In genomic region chr11:31647268-31647667, GRCm38 (mm10) we compare ENCODE assay signal across 27 mouse cellular contexts. TPM values are rescaled to one million over a fixed set of nuclear protein-coding genes. Genes with fewer than 3 reads are reported as not detected.
DNase-seq lines count a peak whose midpoint lies in the region; ATAC-seq and TF ChIP-seq lines count a peak whose summit lies in the region.
"Had no signal": no experiment of that assay in that cellular context is flagged by ENCODE, and none has a peak within 500 bp of the region (broad histone marks: within the 10 kb centered on the region; RNA-seq: fewer than 3 reads in every experiment).

No protein-coding gene starts in this region.

- H3K27me3 ChIP-seq in hindbrain, postnatal 0 days (ENCODE audit: insufficient read depth, low read length) = no peaks in the 10 kb centered on the region
- no peaks in the 10 kb centered on the region for H3K27me3 ChIP-seq in hindbrain, embryonic 11.5 days (ENCODE audit: control insufficient read depth, insufficient read depth, low read length)
- no peaks in the 10 kb centered on the region for H3K27me3 ChIP-seq in kidney, embryonic 16.5 days (ENCODE audit: insufficient read depth, low read length)
- H3K27me3 ChIP-seq in midbrain, embryonic 13.5 days = no peaks in the 10 kb centered on the region
- H3K27me3 ChIP-seq in midbrain, embryonic 15.5 days (replicated peaks) = no peaks in the 10 kb centered on the region
- H3K27me3 ChIP-seq: embryonic facial prominence, embryonic 15.5 days; heart, embryonic 13.5 days; hindbrain, embryonic 12.5 days; hindbrain, embryonic 15.5 days had no signal

- H3K36me3 ChIP-seq in hindbrain, postnatal 0 days (ENCODE audit: insufficient read depth, low read length) = no peaks in the 10 kb centered on the region
- no peaks in the 10 kb centered on the region for H3K36me3 ChIP-seq in hindbrain, embryonic 11.5 days (ENCODE audit: control insufficient read depth, insufficient read depth, low read length)
- H3K36me3 ChIP-seq in kidney, embryonic 16.5 days (ENCODE audit: insufficient read depth, low read length) = no peaks in the 10 kb centered on the region
- H3K36me3 ChIP-seq in midbrain, embryonic 13.5 days = no peaks in the 10 kb centered on the region
- H3K36me3 ChIP-seq in midbrain, embryonic 15.5 days (replicated peaks) = no peaks in the 10 kb centered on the region
- H3K36me3 ChIP-seq: embryonic facial prominence, embryonic 15.5 days; heart, embryonic 10.5 days; heart, embryonic 13.5 days; hindbrain, embryonic 12.5 days; hindbrain, embryonic 15.5 days had no signal

- H3K9me3 ChIP-seq in hindbrain, postnatal 0 days (ENCODE audit: low read length) = no peaks in the 10 kb centered on the region
- H3K9me3 ChIP-seq in hindbrain, embryonic 11.5 days (ENCODE audit: control insufficient read depth, low read length) = no peaks in the 10 kb centered on the region
- H3K9me3 ChIP-seq in kidney, embryonic 16.5 days (ENCODE audit: low read length) = no peaks in the 10 kb centered on the region
- no peaks in the 10 kb centered on the region for H3K9me3 ChIP-seq in midbrain, embryonic 13.5 days
- H3K9me3 ChIP-seq in midbrain, embryonic 15.5 days = no peaks in the 10 kb centered on the region
- H3K9me3 ChIP-seq: embryonic facial prominence, embryonic 15.5 days; heart, embryonic 10.5 days; heart, embryonic 13.5 days; hindbrain, embryonic 12.5 days; hindbrain, embryonic 15.5 days had no signal

- no peak overlapping the region for H3K27ac ChIP-seq in hindbrain, postnatal 0 days
- no peak overlapping the region for H3K27ac ChIP-seq in hindbrain, embryonic 11.5 days (ENCODE audit: low read depth, low read length)
- H3K27ac ChIP-seq in kidney, embryonic 16.5 days (ENCODE audit: low read length) = no peak overlapping the region
- H3K27ac ChIP-seq in midbrain, embryonic 13.5 days = no peak overlapping the region
- H3K27ac ChIP-seq in midbrain, embryonic 15.5 days = no peak overlapping the region
- H3K27ac ChIP-seq: embryonic facial prominence, embryonic 15.5 days; gastrocnemius, adult 2 months; heart, embryonic 10.5 days; heart, embryonic 13.5 days; hindbrain, embryonic 12.5 days; hindbrain, embryonic 15.5 days had no signal

- H3K4me1 ChIP-seq in hindbrain, postnatal 0 days (ENCODE audit: insufficient read depth, low read length) = no peaks in the 10 kb centered on the region
- H3K4me1 ChIP-seq in hindbrain, embryonic 11.5 days (replicated peaks; ENCODE audit: control insufficient read depth, insufficient read depth, low read length) = no peaks in the 10 kb centered on the region
- H3K4me1 ChIP-seq in kidney, embryonic 16.5 days (ENCODE audit: insufficient read depth, low read length) = no peaks in the 10 kb centered on the region
- H3K4me1 ChIP-seq in midbrain, embryonic 13.5 days (replicated peaks) = no peaks in the 10 kb centered on the region
- H3K4me1 ChIP-seq in midbrain, embryonic 15.5 days = no peaks in the 10 kb centered on the region
- H3K4me1 ChIP-seq: embryonic facial prominence, embryonic 15.5 days; heart, embryonic 10.5 days; hindbrain, embryonic 12.5 days; hindbrain, embryonic 15.5 days had no signal

- no peak for TF ChIP-seq CTCF in hindbrain, postnatal 0 days (IDR thresholded peaks at IDR 0.05; ENCODE audit: low read depth)

- no peak overlapping the region for H3K9ac ChIP-seq in hindbrain, postnatal 0 days (replicated peaks; ENCODE audit: low read length)
- H3K9ac ChIP-seq in hindbrain, embryonic 11.5 days (ENCODE audit: low read depth, low read length) = no peak overlapping the region
- H3K9ac ChIP-seq in kidney, embryonic 16.5 days (replicated peaks; ENCODE audit: low read length) = no peak overlapping the region
- no peak overlapping the region for H3K9ac ChIP-seq in midbrain, embryonic 13.5 days (replicated peaks)
- H3K9ac ChIP-seq in midbrain, embryonic 15.5 days = no peak overlapping the region
- H3K9ac ChIP-seq: embryonic facial prominence, embryonic 15.5 days; forebrain, postnatal 0 days; heart, embryonic 13.5 days; hindbrain, embryonic 12.5 days; hindbrain, embryonic 15.5 days had no signal

- 0 out of 2 replicates have a peak, but pooled peaks have one; percentile 32 for ATAC-seq in hindbrain, postnatal 0 days
- ATAC-seq in hindbrain, embryonic 11.5 days (ENCODE audit: low FRiP score) = no peak
- peak; percentile 57; the same call in 1 of the 2 replicates for ATAC-seq in kidney, embryonic 16.5 days (ENCODE audit: low FRiP score, low TSS enrichment)
- 0 out of 2 replicates have a peak, but pooled peaks have one; percentile 37 for ATAC-seq in midbrain, embryonic 13.5 days
- ATAC-seq in midbrain, embryonic 15.5 days (replicated peaks) = no peak
- ATAC-seq in megakaryocyte-erythroid progenitor cell, adult 5-6 weeks (replicated peaks; ENCODE audit: low FRiP score, low TSS enrichment, poor library complexity, severe bottlenecking) = 0 out of 2 replicates have a peak, but pooled peaks have one; percentile 14
- ATAC-seq: CD4-positive, CD25-positive, alpha-beta regulatory T cell, adult 4 months; forebrain, embryonic 14.5 days; forebrain, postnatal 0 days had no signal

- WGBS in hindbrain, postnatal 0 days = 89% methylated on average over 10 of the region's 10 CpGs
- 90% methylated on average over 9 of the region's 10 CpGs for WGBS in hindbrain, embryonic 11.5 days
- WGBS in kidney, embryonic 16.5 days = 80% methylated on average over 10 of the region's 10 CpGs
- 89% methylated on average over 10 of the region's 10 CpGs for WGBS in midbrain, embryonic 13.5 days
- 86% methylated on average over 10 of the region's 10 CpGs for WGBS in midbrain, embryonic 15.5 days

- no peak for DNase-seq in hindbrain, postnatal 0 days (ENCODE audit: low spot score)
- DNase-seq in hindbrain, embryonic 11.5 days (ENCODE audit: low spot score) = no peak
- no peak for DNase-seq in kidney, postnatal 10 days
- no peak for DNase-seq in urinary bladder, postnatal 36 days (ENCODE audit: low spot score in 2 of 2)
- DNase-seq: adrenal gland, adult 2 months; adrenal gland, postnatal 14 days; cerebellum, adult 11 months; cerebellum, adult 2 months; cerebellum, adult 9-11 months; cerebellum, postnatal 25 days; forebrain, postnatal 0 days; gastrocnemius, adult 2 months; gastrocnemius, postnatal 14 days; heart, adult 18-20 months; heart, postnatal 14 days; heart, postnatal 4 days had no signal

- H3K4me3 ChIP-seq in hindbrain, postnatal 0 days (ENCODE audit: low read length) = no peak overlapping the region
- H3K4me3 ChIP-seq in hindbrain, embryonic 11.5 days (ENCODE audit: low read depth, low read length) = no peak overlapping the region
- H3K4me3 ChIP-seq in kidney, embryonic 16.5 days (ENCODE audit: low read length) = no peak overlapping the region
- H3K4me3 ChIP-seq in midbrain, embryonic 13.5 days (replicated peaks) = no peak overlapping the region
- H3K4me3 ChIP-seq in midbrain, embryonic 15.5 days = no peak overlapping the region
- H3K4me3 ChIP-seq: embryonic facial prominence, embryonic 15.5 days; gastrocnemius, adult 2 months; heart, embryonic 10.5 days; heart, embryonic 13.5 days; hindbrain, embryonic 12.5 days; hindbrain, embryonic 15.5 days had no signal

- no peak overlapping the region for H3K4me2 ChIP-seq in hindbrain, postnatal 0 days (ENCODE audit: low read depth, low read length)
- H3K4me2 ChIP-seq in hindbrain, embryonic 11.5 days (replicated peaks; ENCODE audit: low read depth, low read length) = no peak overlapping the region
- H3K4me2 ChIP-seq in kidney, embryonic 16.5 days (replicated peaks; ENCODE audit: low read depth, low read length) = no peak overlapping the region
- H3K4me2 ChIP-seq in midbrain, embryonic 13.5 days (replicated peaks) = no peak overlapping the region
- no peak overlapping the region for H3K4me2 ChIP-seq in midbrain, embryonic 15.5 days
- H3K4me2 ChIP-seq: embryonic facial prominence, embryonic 15.5 days; heart, embryonic 13.5 days; hindbrain, embryonic 12.5 days; hindbrain, embryonic 15.5 days had no signal

RNA-seq across cellular contexts. Expression of gene Bod1, which starts 24.4 kb away (rescaled TPM):
- 91.2 and 113 TPM in 2 replicates for total RNA-seq in hindbrain, postnatal 0 days (2014; rRNA removed)
- 125 and 134 TPM in 2 replicates for polyA plus RNA-seq in hindbrain, postnatal 0 days (2015; fragmentation: Nextera tagmentation; extraction: Ambion mirVana)
- polyA plus RNA-seq in hindbrain, embryonic 11.5 days (2014; fragmentation: Nextera tagmentation; extraction: Ambion mirVana) = 149 and 164 TPM in 2 replicates
- 81.8 and 88.4 TPM in 2 replicates for polyA plus RNA-seq in kidney, embryonic 16.5 days (2015; fragmentation: Nextera tagmentation; extraction: Ambion mirVana)
- 153 and 163 TPM in 2 replicates for polyA plus RNA-seq in midbrain, embryonic 13.5 days (2015; fragmentation: Nextera tagmentation; extraction: Ambion mirVana)
- polyA plus RNA-seq in midbrain, embryonic 15.5 days (2015; fragmentation: Nextera tagmentation; extraction: Ambion mirVana) = 138 and 148 TPM in 2 replicates
- total RNA-seq in megakaryocyte-erythroid progenitor cell, adult 5-6 weeks (2014; fragmentation: Nextera tagmentation) = 6.9 and 12.2 TPM in 2 replicates
- total RNA-seq in megakaryocyte-erythroid progenitor cell, adult 5-6 weeks (2017) = 8.6 and 10.4 TPM in 2 replicates

Comparison
In these comparisons a context has a peak if more than half of its experiments do, and no peak if none do; other contexts are left out.
1. ATAC-seq: peak in hindbrain, postnatal 0 days (single experiment), kidney, embryonic 16.5 days (single experiment), midbrain, embryonic 13.5 days (single experiment) and megakaryocyte-erythroid progenitor cell, adult 5-6 weeks (single experiment); none in hindbrain, embryonic 11.5 days (single experiment) and midbrain, embryonic 15.5 days (single experiment).